Mouse (Mus musculus) thymus, postnatal 4 days (tissue): ENCODE data around the gene Spint3.
"Not testable (repeated sequence)": the region's sequence is repeated elsewhere in the genome, so short reads cannot be mapped to it uniquely, and the experiment has no call there.

Experiments used
- DNase-seq: peaks from one replicate; pipeline ENCODE4 v3.0.0; 2021

Gene Spint3

GRCm38 (mm10) chr2:164573359-164573758 lies at the start of gene Spint3:
Gene Spint3, minus strand, starts transcription at chr2:164573459.
- DNase-seq, result not testable (repeated sequence)

GRCm38 (mm10) chr2:164621775-164622174 lies 48.5 kb upstream of the Spint3 start:
- DNase-seq, result no peak

GRCm38 (mm10) chr2:164619050-164619449 lies 45.8 kb upstream of the Spint3 start:
- DNase-seq, result no peak

- DNase-seq, result no peak
Observed at GRCm38 (mm10) chr2:164615386-164615785, 42.1 kb upstream of the Spint3 start.

- DNase-seq, result not testable (repeated sequence)
Observed at GRCm38 (mm10) chr2:164613471-164613870, 40.2 kb upstream of the Spint3 start, which contains the start of the genes Wfdc6b and Wfdc8. Gene Wfdc6b, plus strand, starts transcription at chr2:164613522. Gene Wfdc8, minus strand, starts transcription at chr2:164613626.

GRCm38 (mm10) chr2:164608781-164609180 lies 35.5 kb upstream of the Spint3 start:
- DNase-seq, result no peak

- no peak for DNase-seq
Observed at GRCm38 (mm10) chr2:164604411-164604810, 31.2 kb upstream of the Spint3 start.

GRCm38 (mm10) chr2:164603482-164603881 lies 30.2 kb upstream of the Spint3 start:
- DNase-seq, result no peak

- DNase-seq, result no peak
Observed at GRCm38 (mm10) chr2:164600179-164600578, 26.9 kb upstream of the Spint3 start.

- DNase-seq, result no peak
Observed at GRCm38 (mm10) chr2:164593494-164593893, 20.2 kb upstream of the Spint3 start, which contains the start of gene Eppin. Gene Eppin, minus strand, starts transcription at chr2:164593594.

- no peak for DNase-seq
Observed at GRCm38 (mm10) chr2:164592014-164592413, 18.8 kb upstream of the Spint3 start.

GRCm38 (mm10) chr2:164585025-164585725 lies 11.9 kb upstream of the Spint3 start, which contains the start of gene Wfdc6a:
Gene Wfdc6a, minus strand, starts transcription at chr2:164585447.
- DNase-seq, result not testable (repeated sequence)

- DNase-seq, result no peak
Observed at GRCm38 (mm10) chr2:164567460-164567859, 5.8 kb downstream of the Spint3 start.

GRCm38 (mm10) chr2:164566997-164567396 lies 6.3 kb downstream of the Spint3 start:
- peak; percentile 15 for DNase-seq

- no peak for DNase-seq
Observed at GRCm38 (mm10) chr2:164564346-164564745, 8.9 kb downstream of the Spint3 start.

- peak; percentile 28 for DNase-seq
Observed at GRCm38 (mm10) chr2:164563339-164564038, 9.8 kb downstream of the Spint3 start.

- DNase-seq, result no peak
Observed at GRCm38 (mm10) chr2:164562391-164563188, 10.7 kb downstream of the Spint3 start, which contains the start of gene Wfdc2. Gene Wfdc2, plus strand, starts transcription at chr2:164562413.

GRCm38 (mm10) chr2:164560106-164560505 lies 13.2 kb downstream of the Spint3 start:
- no peak for DNase-seq

- no peak for DNase-seq
Observed at GRCm38 (mm10) chr2:164558991-164559645, 14.1 kb downstream of the Spint3 start.

GRCm38 (mm10) chr2:164558426-164558825 lies 14.8 kb downstream of the Spint3 start:
- no peak for DNase-seq

- DNase-seq, result no peak
Observed at GRCm38 (mm10) chr2:164551502-164551901, 21.8 kb downstream of the Spint3 start.

- no peak for DNase-seq
Observed at GRCm38 (mm10) chr2:164550895-164551269, 22.4 kb downstream of the Spint3 start.
